Mouse (Mus musculus): ENCODE measurements at regions not wholly inside any gene's neighbourhood (a gene's known extent, or its start where the extent isn't known, plus 50 kb on each side); places are given as distances from the start of the nearest gene placed in this dataset.

DNA sequence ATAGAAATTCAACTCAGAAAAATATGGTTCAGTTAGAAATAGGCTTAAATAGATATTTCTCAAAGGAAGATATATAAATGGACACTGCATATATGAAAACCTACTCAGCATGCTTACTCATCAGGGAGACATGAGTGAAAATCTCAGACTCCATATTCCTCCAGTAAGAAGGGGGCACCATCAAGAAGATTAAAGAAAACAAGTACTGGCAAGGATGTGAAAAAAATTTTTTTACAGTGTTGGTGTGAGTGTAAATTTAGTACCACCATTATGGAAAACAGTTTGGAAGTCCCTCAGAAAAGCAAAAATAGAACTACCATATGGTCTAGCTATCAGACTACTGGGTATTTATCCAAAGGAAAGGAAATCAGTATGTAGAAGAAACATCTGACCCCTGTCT, 58.5 kb upstream of the Car10 start:
- no peak for TF ChIP-seq CTCF (IDR thresholded peaks at IDR 0.05; ENCODE audit: control insufficient read depth, insufficient read depth, insufficient read length)
- TF ChIP-seq USF1 (IDR thresholded peaks at IDR 0.05; ENCODE audit: low read depth), result no peak
- TF ChIP-seq MYOD1 (IDR thresholded peaks at IDR 0.05; ENCODE audit: control insufficient read depth, insufficient read length, low read depth), result no peak

Data from C2C12 (cell line).